8 mouse cellular contexts compared by ENCODE assay signal in genomic region chr1:194879324-194880233, GRCm38 (mm10). TPM values are rescaled to one million over a fixed set of nuclear protein-coding genes. Genes with fewer than 3 reads are reported as not detected.
DNase-seq lines count a peak whose midpoint lies in the region; ATAC-seq and TF ChIP-seq lines count a peak whose summit lies in the region.

No protein-coding gene starts in this region.

- no peak for TF ChIP-seq EP300 in MEL (IDR thresholded peaks at IDR 0.05; ENCODE audit: low read depth in 1 of 2, low read length in 2 of 2)
- peak; percentile 50; the same call in 1 of the 2 replicates for TF ChIP-seq EP300 in lung, postnatal 0 days (IDR thresholded peaks at IDR 0.05)

- H3K4me3 ChIP-seq in MEL (ENCODE audit: control insufficient read depth in 1 of 2, insufficient read depth in 1 of 2, low read depth in 2 of 2, low read length in 2 of 2), result peak overlapping the region; percentile 81 to 86
- H3K4me3 ChIP-seq in cerebellum, adult 2 months (replicated peaks; ENCODE audit: insufficient read depth, low read depth, low read length), result peak overlapping the region; percentile 47
- peak overlapping the region; percentile 13; the same call in 1 of the 2 replicates for H3K4me3 ChIP-seq in hindbrain, embryonic 10.5 days
- peak overlapping the region; percentile 20; the same call in 1 of the 2 replicates for H3K4me3 ChIP-seq in lung, postnatal 0 days (ENCODE audit: low read depth, low read length)

- peak in 1 of 2 experiments; percentile 53; a peak in 2 of 4 replicates for TF ChIP-seq POLR2A in MEL (IDR thresholded peaks at IDR 0.05; ENCODE audit: control insufficient read depth in 1 of 2, insufficient read depth in 1 of 2, low read depth in 1 of 2, low read length in 2 of 2, poor library complexity in 1 of 2)
- TF ChIP-seq POLR2A in cerebellum, adult 2 months (IDR thresholded peaks at IDR 0.05; ENCODE audit: borderline replicate concordance, insufficient read depth, low read length), result no peak

- peaks cover 0 to 3% of the 10 kb centered on the region in 2 experiments; a peak in 1 of 4 replicates for H3K4me1 ChIP-seq in MEL (ENCODE audit: control insufficient read depth in 1 of 2, insufficient read depth in 2 of 2, low read length in 2 of 2)
- H3K4me1 ChIP-seq in cerebellum, adult 2 months (ENCODE audit: control insufficient read depth, insufficient read depth, low read length), result no peaks in the 10 kb centered on the region
- H3K4me1 ChIP-seq in hindbrain, embryonic 10.5 days (replicated peaks), result peaks cover 8% of the 10 kb centered on the region; the same call in 1 of the 2 replicates
- peaks cover 8% of the 10 kb centered on the region; the same call in 1 of the 2 replicates for H3K4me1 ChIP-seq in lung, postnatal 0 days (ENCODE audit: insufficient read depth, low read depth, low read length)

- H3K27ac ChIP-seq in MEL (ENCODE audit: control insufficient read depth, low read depth, low read length), result no peak overlapping the region
- H3K27ac ChIP-seq in cerebellum, adult 2 months (ENCODE audit: insufficient read depth, low read length), result 0 out of 2 replicates have a peak overlapping the region, but pooled peaks have one; percentile 4
- peak overlapping the region; percentile 81 for H3K27ac ChIP-seq in hindbrain, embryonic 10.5 days
- peak overlapping the region; percentile 38; the same call in 1 of the 2 replicates for H3K27ac ChIP-seq in lung, postnatal 0 days (ENCODE audit: low read length)

- 11% methylated on average over 22 of the region's 22 CpGs for WGBS in cerebellum, adult 2 months
- 25% methylated on average over 22 of the region's 22 CpGs for WGBS in hindbrain, embryonic 10.5 days
- WGBS in lung, postnatal 0 days, result 15% methylated on average over 22 of the region's 22 CpGs

- peak; percentile 100 for TF ChIP-seq RAD21 in MEL (IDR thresholded peaks at IDR 0.05; ENCODE audit: low read depth, low read length)

- ATAC-seq in lung, postnatal 0 days, result peak; percentile 92

- H3K79me2 ChIP-seq in MEL (ENCODE audit: control insufficient read depth, insufficient read depth, low read length, poor library complexity), result no peaks in the 10 kb centered on the region

- H3K9me3 ChIP-seq in MEL (replicated peaks; ENCODE audit: insufficient read depth, low read length), result no peaks in the 10 kb centered on the region
- H3K9me3 ChIP-seq in hindbrain, embryonic 10.5 days, result no peaks in the 10 kb centered on the region
- no peaks in the 10 kb centered on the region for H3K9me3 ChIP-seq in lung, postnatal 0 days (ENCODE audit: low read length)

- peak overlapping the region; percentile 51 for H3K4me2 ChIP-seq in lung, postnatal 0 days (replicated peaks; ENCODE audit: low read depth, low read length)

- H3K36me3 ChIP-seq in MEL (ENCODE audit: control insufficient read depth in 1 of 2, insufficient read depth in 2 of 2, low read length in 2 of 2), result peaks cover 0 to 7% of the 10 kb centered on the region in 2 experiments; a peak in 2 of 4 replicates
- no peaks in the 10 kb centered on the region for H3K36me3 ChIP-seq in hindbrain, embryonic 10.5 days
- H3K36me3 ChIP-seq in lung, postnatal 0 days (ENCODE audit: insufficient read depth, low read length), result no peaks in the 10 kb centered on the region

- peak overlapping the region; percentile 63 for H3K9ac ChIP-seq in MEL (ENCODE audit: control insufficient read depth, low read depth, low read length, poor library complexity, severe bottlenecking)
- peak overlapping the region; percentile 16; the same call in 1 of the 2 replicates for H3K9ac ChIP-seq in lung, postnatal 0 days (replicated peaks; ENCODE audit: low read depth)

- peak; percentile 94 for DNase-seq in MEL (ENCODE audit: low read depth, low spot score)
- DNase-seq in cerebellum, adult 2 months, result peak; percentile 89 to 97
- peak; percentile 92 for DNase-seq in forelimb bud, embryonic 11.5 days (ENCODE audit: low read depth, low spot score)
- DNase-seq in hindbrain, embryonic 10.5 days (ENCODE audit: low spot score), result peak; percentile 90
- DNase-seq in layer of hippocampus, adult 9-11 months, result peak; percentile 92
- DNase-seq in lung, postnatal 0 days (ENCODE audit: low spot score), result peak; percentile 96
- DNase-seq in ovary, postnatal 14 days (ENCODE audit: low spot score), result peak; percentile 97
- DNase-seq in thymus, postnatal 14 days, result peak; percentile 91

- peak in 2 of 3 experiments; percentile 99; a peak in 5 of 6 replicates for TF ChIP-seq CTCF in MEL (IDR thresholded peaks at IDR 0.05 in 2 of 3, conservative IDR thresholded peaks at IDR 0.05 in 1 of 3; ENCODE audit: control insufficient read depth in 1 of 3, insufficient read depth in 1 of 3, low read depth in 2 of 3, low read length in 3 of 3, poor library complexity in 1 of 3, severe bottlenecking in 1 of 3)
- TF ChIP-seq CTCF in cerebellum, adult 2 months (IDR thresholded peaks at IDR 0.05; ENCODE audit: borderline replicate concordance, insufficient read depth, low read depth, low read length), result peak; percentile 97
- TF ChIP-seq CTCF in lung, postnatal 0 days (IDR thresholded peaks at IDR 0.05), result peak; percentile 100

- peaks cover 3 to 4% of the 10 kb centered on the region in 2 experiments; a peak in 2 of 4 replicates for H3K27me3 ChIP-seq in MEL (ENCODE audit: control insufficient read depth in 1 of 2, insufficient read depth in 2 of 2, low read length in 2 of 2)
- H3K27me3 ChIP-seq in cerebellum, adult 2 months (ENCODE audit: control insufficient read depth, insufficient read depth, low read length), result no peaks in the 10 kb centered on the region
- H3K27me3 ChIP-seq in hindbrain, embryonic 10.5 days (ENCODE audit: insufficient read depth, poor library complexity, severe bottlenecking), result no peaks in the 10 kb centered on the region
- H3K27me3 ChIP-seq in lung, postnatal 0 days (replicated peaks; ENCODE audit: insufficient read depth, low read length), result no peaks in the 10 kb centered on the region

TF ChIP-seq in MEL, 35 proteins besides CTCF, POLR2A, EP300 and RAD21:
- TF ChIP-seq HCFC1 (IDR thresholded peaks at IDR 0.05; ENCODE audit: low read depth, low read length) (0 out of 2 replicates have a peak, but pooled peaks have one; percentile 54), NRF1 (IDR thresholded peaks at IDR 0.05; ENCODE audit: insufficient read depth, low read depth, low read length, poor library complexity, severe bottlenecking) (peak; percentile 82), SMC3 (IDR thresholded peaks at IDR 0.05; ENCODE audit: low read depth, low read length) (peak; percentile 100), TCF12 (IDR thresholded peaks at IDR 0.05; ENCODE audit: low read depth, low read length) (0 out of 2 replicates have a peak, but pooled peaks have one; percentile 34), MXI1 (IDR thresholded peaks at IDR 0.05; ENCODE audit: low read depth, low read length) (0 out of 2 replicates have a peak, but pooled peaks have one; percentile 44), BHLHE40 (IDR thresholded peaks at IDR 0.05; ENCODE audit: borderline replicate concordance, low read depth, low read length) (no peak), RCOR1 (IDR thresholded peaks at IDR 0.05; ENCODE audit: low read depth, low read length) (peak; percentile 37; the same call in 1 of the 2 replicates), MAZ (IDR thresholded peaks at IDR 0.05; ENCODE audit: low read depth, low read length) (peak; percentile 69; the same call in 1 of the 2 replicates), SIN3A (IDR thresholded peaks at IDR 0.05; ENCODE audit: low read length) (peak; percentile 64), GABPA (IDR thresholded peaks at IDR 0.05; ENCODE audit: low read depth, low read length) (no peak), ETS1 (IDR thresholded peaks at IDR 0.05; ENCODE audit: low read depth, low read length) (0 out of 2 replicates have a peak, but pooled peaks have one; percentile 40), ZC3H11A (IDR thresholded peaks at IDR 0.05; ENCODE audit: low read depth, low read length) (peak; percentile 100), GATA1 (IDR thresholded peaks at IDR 0.05; ENCODE audit: low read depth, low read length) (no peak)

RNA-seq across cellular contexts. Expression of gene Cd34, which starts 59.0 kb away (rescaled TPM):
- total RNA-seq in MEL (2012; rRNA removed), result 0.10 TPM in 1 of 2 replicates, not detected in the other
- under 1 TPM in 1 of 2 experiments, not detected in 1; 0.14 TPM for polyA plus RNA-seq in MEL (2012; ENCODE audit: insufficient read depth in 1 of 2, insufficient read length in 2 of 2, low read depth in 1 of 2, low replicate concordance in 2 of 2, missing spikeins in 1 of 2)
- polyA plus RNA-seq in cerebellum, adult 2 months (2012; rRNA removed), result 15.0 and 16.0 TPM in 2 replicates
- polyA plus RNA-seq in hindbrain, embryonic 10.5 days (2016; fragmentation: Nextera tagmentation; extraction: Ambion mirVana), result 53.7 and 58.8 TPM in 2 replicates
- 189 and 199 TPM in 2 replicates for polyA plus RNA-seq in lung, postnatal 0 days (2015; fragmentation: Nextera tagmentation; extraction: Ambion mirVana)

Comparison
In these comparisons a context has a peak if more than half of its experiments do, and no peak if none do; other contexts are left out.
1. H3K4me3 ChIP-seq: peak in every context shown above with its lines; median percentile 84 in MEL; 47 in cerebellum, adult 2 months; 20 in lung, postnatal 0 days; 13 in hindbrain, embryonic 10.5 days.
2. RNA of gene Cd34, which starts 59.0 kb away (polyA plus RNA-seq): 189 to 199 TPM in lung, postnatal 0 days, 53.7 to 58.8 TPM in hindbrain, embryonic 10.5 days and 15.0 to 16.0 TPM in cerebellum, adult 2 months; 0.14 TPM in MEL; every median in the first group is over 10 times any median in the second.
3. Peak in every context shown above with its lines, with median percentiles within 50 percentile points of each other: DNase-seq and CTCF ChIP-seq.